Mouse (Mus musculus): ENCODE measurements at regions not wholly inside any gene's neighbourhood (a gene's known extent, or its start where the extent isn't known, plus 50 kb on each side); places are given as distances from the start of the nearest gene placed in this dataset.

GRCm38 (mm10) chr14:61819251-61819650, 212.0 kb downstream of the Kcnrg start:
- DNase-seq: no peak

DNA sequence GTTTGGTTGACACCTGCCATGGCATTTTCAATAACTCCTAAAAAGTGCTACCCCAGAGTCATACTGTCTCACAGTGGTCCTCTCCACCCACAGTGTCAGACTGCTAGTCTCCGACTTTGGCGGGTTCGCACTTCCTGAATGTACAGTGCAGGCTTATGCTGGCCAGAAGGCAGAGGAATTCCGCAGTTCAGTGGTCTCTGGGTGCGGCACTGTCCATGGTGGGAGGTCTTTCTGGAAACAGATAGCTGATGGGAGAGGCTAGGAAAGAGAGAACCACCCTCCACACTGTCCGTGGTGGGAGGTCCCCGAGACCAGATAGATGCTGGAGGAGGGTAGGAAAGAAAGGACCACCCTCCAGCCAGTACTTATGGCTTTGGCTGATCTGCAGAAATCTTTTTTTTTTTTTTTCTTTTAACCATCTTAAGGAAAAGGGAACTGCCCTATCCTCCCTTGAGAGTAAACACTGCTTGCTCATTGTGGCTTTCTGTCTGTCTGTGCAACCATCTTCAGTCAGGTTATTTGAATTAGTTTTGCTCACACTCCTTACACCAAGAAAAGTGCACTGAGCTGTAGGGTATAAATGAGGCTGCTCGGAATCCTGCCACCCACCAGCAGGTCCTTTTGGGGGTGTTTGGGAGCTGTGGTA, 227.2 kb downstream of the Kcnrg start:
- DNase-seq: no peak

GRCm38 (mm10) chr14:61835729-61836128, 228.5 kb downstream of the Kcnrg start:
- DNase-seq: no peak

GRCm38 (mm10) chr14:61836231-61836630, 229.0 kb downstream of the Kcnrg start:
- no peak for DNase-seq

DNA sequence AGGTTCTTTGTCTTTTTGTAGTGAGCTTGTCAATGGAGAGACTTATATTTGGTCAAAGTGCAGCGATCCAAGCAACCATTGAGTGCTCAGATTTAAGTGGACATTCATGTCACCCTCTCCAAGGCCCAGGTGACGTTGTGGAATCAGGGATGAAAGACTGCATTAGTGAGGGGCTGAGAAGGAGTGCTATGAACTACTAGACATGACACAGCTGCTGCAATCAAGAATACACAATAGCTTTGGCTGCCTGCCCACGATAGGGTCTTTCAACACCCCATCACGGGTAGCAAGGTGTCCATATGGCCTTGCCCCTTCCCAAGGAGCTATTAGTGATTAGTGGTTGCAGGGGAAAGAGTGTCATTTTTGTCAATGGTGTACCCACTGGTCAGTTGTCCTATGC, 229.7 kb downstream of the Kcnrg start:
- DNase-seq: no peak

DNA sequence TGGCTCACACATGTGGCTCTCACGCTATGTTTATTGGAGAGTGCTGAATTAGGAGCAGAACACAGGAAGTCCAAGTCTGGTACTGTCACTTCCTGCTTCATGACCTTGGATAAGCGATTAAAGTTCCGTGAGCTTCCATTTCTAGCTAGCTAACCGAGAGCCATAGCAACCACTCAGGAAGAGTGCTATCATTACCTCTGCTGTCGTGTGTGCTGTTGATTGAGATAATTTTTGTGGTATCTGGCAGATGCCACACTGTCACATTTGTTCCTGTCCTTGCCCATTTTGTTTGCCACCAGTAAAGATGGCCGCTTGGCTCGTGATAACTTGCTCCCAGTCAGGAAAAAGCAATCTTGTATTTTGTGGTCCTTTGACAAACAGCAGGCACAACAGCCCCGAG, 230.6 kb downstream of the Kcnrg start:
- no peak for DNase-seq

- no peak for DNase-seq
Observed at GRCm38 (mm10) chr14:61842476-61842875, 235.2 kb downstream of the Kcnrg start.

DNA sequence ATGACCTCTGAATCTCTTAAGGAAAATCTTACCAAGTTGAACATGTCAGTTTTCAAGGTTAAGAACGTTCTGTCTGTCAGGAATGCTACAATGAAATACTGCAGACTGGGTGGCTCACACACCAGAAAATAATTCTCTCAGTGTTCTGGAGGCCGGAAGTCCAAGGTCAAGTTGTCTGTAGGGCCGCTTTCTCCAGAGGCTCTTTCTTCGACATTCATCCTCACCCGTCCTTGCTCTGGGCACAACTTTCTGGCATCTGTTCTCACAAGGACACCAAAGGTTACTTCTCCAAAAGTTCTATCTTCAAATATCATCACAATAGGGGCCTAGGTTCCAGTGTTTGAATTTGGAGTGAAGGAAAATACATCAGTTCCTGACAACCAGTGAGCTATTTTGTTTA, 239.2 kb downstream of the Kcnrg start:
- DNase-seq: no peak

DNA sequence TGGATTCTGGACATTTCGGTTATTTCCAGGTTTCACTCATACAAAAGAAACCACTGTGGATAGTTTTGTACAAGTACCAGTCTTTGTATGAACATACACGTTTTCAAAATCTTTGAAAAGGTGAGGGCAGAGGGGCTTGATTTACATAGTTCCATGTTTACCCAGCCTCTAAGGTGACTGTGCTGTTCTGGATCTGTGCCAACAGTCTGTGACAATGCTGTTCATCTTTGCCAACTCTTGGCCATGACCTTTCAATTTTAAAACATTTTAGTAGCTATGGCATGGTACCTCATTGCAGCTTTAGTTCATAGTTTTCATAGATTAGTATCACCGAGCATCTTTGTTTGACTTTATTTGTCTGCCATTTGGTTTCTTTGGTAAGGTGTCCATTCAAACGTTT, 243.0 kb downstream of the Kcnrg start:
- peak; percentile 57 for DNase-seq

GRCm38 (mm10) chr14:61857616-61858015, 250.4 kb downstream of the Kcnrg start:
- peak; percentile 76 for DNase-seq

DNA sequence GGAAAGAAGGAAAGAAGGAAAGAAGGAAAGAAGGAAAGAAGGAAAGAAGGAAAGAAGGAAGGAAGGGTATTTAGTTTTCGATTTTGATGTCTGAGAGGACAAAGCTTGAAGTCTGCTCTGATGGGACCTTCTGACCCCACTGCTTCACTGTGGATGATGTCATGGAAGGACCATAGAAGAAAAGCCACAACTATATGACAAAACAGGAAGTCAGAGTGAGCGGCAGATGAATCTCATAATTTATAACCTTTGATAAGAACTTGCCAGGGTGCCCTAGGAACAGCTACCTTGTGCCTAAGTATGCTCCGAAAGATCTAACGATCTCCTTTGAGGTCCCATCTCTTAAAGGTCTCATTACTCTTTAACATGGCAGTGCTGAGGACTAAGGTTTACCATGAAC, 253.4 kb downstream of the Kcnrg start:
- no peak for DNase-seq

DNA sequence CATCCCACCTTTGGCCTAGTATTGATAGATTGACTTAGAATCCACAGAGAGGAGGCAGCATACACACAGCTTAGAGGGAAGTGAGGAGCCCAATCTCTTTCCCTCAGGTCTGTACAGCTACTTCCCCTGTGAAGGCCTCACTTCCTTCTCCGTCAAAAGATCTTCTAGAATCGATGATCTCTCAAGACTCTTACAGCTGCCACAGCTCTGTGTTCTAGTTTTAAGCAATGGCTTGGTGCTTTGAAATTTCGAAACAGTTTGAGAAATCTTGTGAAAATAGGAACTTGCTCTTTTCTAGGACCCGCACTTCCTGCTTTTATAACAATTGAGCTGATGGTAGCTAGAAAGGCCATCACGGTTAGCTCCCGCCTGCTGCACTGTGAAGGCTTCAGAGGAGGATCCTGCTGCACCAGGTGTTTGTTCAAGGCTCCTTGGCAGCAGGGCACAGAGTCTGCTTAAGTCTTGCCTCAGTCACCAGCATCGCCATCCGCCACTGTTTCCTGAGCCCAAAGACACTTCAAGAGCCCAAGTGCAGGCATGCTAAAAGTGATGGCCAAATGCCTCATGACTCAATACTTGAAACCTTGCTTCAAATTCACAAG, 254.2 kb downstream of the Kcnrg start:
- no peak for DNase-seq

- no peak for DNase-seq
Observed at GRCm38 (mm10) chr14:61862931-61863330, 255.7 kb downstream of the Kcnrg start.

GRCm38 (mm10) chr14:61863475-61863874, 256.2 kb downstream of the Kcnrg start:
- DNase-seq: peak; percentile 21

GRCm38 (mm10) chr14:61866532-61867268, 259.4 kb downstream of the Kcnrg start:
- no peak for DNase-seq

DNA sequence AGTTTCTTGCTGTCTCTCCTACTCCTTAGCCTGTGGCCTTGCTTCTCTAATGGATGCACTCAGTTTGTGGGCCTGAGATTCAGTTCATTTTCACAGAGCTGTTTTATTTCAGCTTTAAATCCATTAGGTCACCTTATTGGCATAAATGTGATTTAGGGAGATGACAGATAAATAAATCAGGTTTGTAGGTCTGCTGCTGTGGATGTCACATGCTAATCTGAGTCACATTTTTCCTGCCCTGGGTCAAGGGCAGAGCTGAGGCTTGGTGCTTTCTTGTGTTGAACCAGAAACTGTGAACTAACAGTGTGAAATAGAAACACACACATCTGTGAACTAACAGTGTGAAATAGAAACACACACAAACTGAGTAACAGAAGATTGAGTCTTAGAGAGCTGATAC, 266.9 kb downstream of the Kcnrg start:
- peak; percentile 55 for DNase-seq

DNA sequence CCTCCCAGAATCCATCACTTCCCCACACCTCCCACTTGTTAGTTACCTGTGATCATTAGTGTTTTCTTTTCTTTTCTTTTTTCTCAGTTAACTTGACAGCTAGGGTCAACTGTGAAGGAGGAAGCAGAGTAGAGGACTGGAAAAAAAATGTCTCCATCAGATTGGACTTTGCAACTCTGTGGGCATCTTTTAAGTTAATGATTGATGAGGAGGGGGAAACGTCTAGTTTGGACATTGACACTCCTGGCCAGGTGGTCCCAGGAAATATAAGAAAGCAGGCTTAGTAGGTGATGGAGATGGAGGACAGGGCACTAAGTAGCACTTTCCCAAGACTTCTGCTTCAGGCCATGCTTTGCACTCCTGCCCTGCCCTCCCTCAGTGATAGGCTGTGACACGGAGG, 272.2 kb downstream of the Kcnrg start:
- no peak for DNase-seq

DNA sequence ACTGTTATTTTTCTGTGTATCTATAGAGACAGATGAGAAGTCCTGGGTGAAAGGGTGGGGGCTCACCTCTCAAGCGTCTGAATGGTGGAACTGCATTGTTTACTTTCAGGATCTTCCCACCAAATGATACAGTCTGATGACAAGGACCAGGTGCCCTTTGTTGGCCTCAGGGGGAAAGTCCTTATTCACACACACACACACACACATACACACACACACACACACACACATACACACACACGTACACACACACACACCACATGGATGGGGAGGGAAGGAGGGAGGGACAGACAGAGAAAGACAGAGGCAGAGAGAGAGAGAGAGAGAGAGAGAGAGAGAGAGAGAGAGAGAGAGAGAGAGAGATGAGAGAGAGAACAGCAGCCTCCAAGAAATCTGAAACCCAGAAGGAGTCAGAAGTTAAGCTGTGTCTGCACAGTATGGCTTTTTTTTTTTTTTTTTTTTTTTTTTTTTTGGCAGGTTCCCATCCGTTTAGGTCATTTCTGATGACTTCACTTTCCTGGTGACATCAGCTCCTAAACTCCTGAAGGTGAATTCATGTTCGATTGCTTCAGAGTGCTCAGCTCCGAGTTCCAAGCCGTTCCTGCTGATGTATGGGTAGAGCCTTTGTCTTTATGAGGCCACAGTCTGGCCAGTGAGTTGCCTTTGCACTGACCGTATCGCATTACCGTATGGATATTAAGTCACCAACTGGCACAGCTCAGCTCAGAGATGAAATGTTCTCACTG, 273.4 kb downstream of the Kcnrg start:
- DNase-seq: peak; percentile 14

DNA sequence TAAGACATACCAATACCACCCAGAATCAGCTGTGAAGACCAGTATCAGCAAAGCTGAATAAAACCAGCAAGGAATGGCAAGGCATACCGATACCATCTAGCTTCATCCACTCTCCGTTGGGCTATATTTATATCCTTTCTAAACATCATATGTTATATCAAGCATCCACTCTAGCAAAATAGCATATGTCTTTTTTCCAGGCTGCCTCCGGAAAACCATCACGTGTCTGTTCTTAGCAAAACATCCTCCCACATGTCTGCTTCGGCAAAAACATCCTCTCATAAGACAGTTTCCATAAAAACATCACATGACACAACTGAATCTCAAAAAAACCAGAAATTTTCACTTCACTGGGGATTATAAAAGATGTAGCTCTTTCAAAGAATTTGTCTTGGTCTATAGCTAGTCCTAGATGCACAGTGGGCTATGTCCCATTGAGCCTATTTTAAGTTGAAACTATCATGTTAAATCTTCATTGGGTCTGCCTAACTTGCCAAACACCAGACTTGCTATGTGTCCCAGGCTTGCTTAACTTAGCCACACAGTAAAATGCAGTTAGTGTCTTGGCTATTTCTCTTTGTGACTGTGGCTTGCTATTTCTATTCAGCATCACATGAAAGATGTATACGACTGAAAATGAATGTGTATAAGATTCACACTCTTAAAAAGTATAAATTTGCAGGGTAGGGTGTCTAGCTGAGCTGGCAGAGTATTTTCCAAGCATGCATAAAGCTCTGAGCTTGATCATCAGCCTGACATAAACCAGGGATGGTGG, 278.2 kb downstream of the Kcnrg start:
- DNase-seq: no peak

DNA sequence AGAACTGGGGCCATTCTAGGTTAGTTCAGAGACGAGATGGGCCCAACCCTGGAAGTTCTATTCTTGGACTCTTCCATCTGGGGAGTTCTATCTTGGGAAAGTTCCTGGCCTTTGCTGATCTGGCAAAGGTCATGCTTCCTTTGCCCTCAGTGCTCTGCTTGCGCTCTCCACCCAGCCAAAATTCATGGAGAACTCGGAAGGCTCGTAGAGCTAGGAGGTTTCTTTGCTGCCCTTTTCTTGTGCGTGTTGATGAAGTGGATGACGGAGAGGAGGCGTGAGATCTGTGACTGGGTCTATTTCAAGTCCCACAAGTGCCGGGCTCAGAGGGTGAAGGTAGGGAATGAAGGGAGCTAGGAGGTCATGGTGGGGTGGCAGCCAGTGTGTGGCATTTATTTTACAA, 282.4 kb downstream of the Kcnrg start:
- no peak for DNase-seq

DNA sequence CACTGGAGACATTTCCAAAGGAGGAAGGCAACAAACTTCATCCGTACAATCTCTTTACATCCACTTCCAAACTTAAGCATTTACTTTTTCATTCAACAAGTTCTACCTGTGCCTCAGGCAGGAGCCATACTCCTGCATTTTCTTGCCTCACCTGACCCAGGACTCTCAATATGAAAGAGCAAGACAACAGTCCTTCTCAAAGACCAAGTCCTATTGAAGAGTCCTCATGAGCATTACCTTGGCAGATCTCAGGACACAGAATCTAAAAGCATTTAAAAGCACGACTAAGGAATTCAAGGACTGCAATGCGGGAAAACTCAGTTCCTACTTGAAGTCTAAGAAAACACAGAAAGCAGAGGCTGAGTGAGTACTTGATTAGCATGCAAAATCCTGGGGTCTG, 286.5 kb downstream of the Kcnrg start:
- DNase-seq: no peak

- DNase-seq: no peak
Observed at GRCm38 (mm10) chr14:61896879-61897278, 289.6 kb downstream of the Kcnrg start.
